Mouse (Mus musculus): Measurements from ENCODE around the gene Hist1h2ad. TPM values are rescaled to one million over a fixed set of nuclear protein-coding genes. Genes with fewer than 3 reads are reported as not detected.
"Not testable (repeated sequence)": the region's sequence is repeated elsewhere in the genome, so short reads cannot be mapped to it uniquely, and the experiment has no call there.

Hist1h2ad gene
- polyA plus RNA-seq, 1 experiment from 2014 or later: 1.3 TPM

DNA sequence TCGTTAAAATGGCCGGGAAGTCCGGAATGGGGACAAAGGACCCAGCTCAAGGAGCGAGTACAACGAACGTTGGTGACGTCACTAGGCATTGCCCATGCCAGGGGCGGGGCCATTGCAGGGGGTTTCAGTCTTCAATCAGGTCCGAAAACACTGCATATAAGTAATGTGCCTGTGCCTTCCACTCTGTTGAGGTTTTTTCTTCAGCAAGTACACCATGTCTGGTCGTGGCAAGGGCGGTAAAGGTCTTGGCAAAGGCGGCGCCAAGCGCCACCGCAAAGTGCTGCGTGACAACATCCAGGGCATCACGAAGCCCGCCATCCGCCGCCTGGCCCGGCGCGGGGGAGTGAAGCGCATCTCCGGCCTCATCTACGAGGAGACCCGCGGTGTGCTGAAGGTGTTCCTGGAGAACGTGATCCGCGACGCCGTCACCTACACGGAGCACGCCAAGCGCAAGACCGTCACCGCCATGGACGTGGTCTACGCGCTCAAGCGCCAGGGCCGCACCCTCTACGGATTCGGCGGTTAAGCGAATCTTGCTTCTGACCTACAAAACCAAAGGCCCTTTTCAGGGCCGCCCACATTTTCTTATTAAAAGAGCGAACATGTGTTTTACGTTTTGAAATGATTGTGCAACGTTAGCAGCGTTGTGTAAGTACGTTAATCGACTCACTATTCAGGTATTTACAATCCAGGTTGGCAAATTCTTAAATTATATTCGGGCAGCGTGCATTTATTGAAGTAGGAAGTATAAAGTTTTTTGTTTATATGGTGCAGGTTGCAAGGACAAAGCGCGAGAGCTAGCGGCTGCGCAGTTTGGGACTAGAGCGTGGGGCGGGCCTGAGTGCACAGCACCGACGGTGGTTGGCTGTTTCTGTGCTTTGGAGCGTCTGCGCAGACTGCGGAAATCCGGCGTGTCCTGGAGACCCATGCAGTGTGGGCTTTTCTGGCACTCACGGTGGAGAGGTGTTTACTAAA is 43.0 kb upstream of the Hist1h2ad start, which contains the start of gene Hist1h4h:
Hist1h4h (plus strand) TSS at position 150 of the 975 bp plus-strand sequence.
- H3K4me1 ChIP-seq (ENCODE audit: control insufficient read depth, insufficient read depth, low read length): peaks cover 12% of the 10 kb centered on the region
- H3K27me3 ChIP-seq (ENCODE audit: control insufficient read depth, insufficient read depth, low read length): no peaks in the 10 kb centered on the region
- peak within 1 kb of the TSS; percentile 65 for H3K4me2 ChIP-seq
- peak within 1 kb of the TSS; percentile 90 for H3K9ac ChIP-seq (ENCODE audit: low read depth, low read length)
- H3K4me3 ChIP-seq (ENCODE audit: low read depth, low read length): peak within 1 kb of the TSS; percentile 57
- ATAC-seq (replicated peaks; ENCODE audit: insufficient number of reproducible peaks, low FRiP score, low TSS enrichment): peak; percentile 81
- under 1% methylated on average over 55 of the region's 70 CpGs for WGBS (ENCODE audit: insufficient replicate concordance)
- H3K36me3 ChIP-seq (ENCODE audit: control insufficient read depth, insufficient read depth, low read length): no peaks in the 10 kb centered on the region
- no peaks in the 10 kb centered on the region for H3K9me3 ChIP-seq (replicated peaks; ENCODE audit: control insufficient read depth, low read length)
- peak within 1 kb of the TSS; percentile 98 for H3K27ac ChIP-seq (ENCODE audit: low read depth, low read length)

DNA sequence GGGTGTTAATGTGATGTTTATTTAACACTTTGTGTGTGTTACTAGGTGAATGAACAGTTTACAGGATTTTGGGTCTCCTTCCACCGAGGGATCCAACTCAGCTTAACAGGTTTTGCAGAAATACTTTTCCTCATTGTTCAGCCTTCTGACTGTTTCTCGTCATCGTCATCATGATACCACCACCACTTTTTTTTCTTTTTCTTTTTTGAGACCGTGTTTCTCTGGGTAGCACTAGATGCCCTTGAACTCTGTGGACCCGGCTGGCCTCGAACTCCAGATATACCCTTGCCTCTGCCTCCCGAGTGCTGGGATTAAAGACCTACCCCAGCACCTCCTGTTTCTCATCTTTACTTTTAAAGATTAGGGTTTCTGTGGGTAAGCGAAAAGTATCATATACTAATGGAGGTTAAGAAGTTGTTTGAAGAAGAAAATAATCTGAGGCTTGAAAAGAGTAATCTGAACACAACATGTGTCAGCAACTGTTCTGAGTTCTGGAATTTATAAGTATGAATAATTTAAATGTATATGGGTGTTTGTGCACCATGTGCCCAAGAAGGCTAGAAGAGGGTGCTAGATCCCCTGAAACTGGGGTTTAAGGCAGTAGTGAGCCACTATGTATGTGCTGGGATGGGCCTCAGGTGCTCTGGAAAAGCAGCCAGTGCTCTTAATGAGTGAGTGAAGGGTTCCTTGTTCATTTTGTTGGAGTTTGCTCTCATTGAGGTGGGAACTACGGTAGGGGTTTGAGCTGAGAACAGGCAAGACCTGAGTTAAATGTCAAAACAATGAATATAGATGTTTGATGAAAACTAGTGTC is 41.7 kb upstream of the Hist1h2ad start:
- peak overlapping the region; percentile 98 for H3K27ac ChIP-seq (ENCODE audit: low read depth, low read length)
- 20% methylated on average over 9 of the region's 9 CpGs for WGBS (ENCODE audit: insufficient replicate concordance)
- H3K9ac ChIP-seq (ENCODE audit: low read depth, low read length): peak overlapping the region; percentile 90
- no peaks in the 10 kb centered on the region for H3K36me3 ChIP-seq (ENCODE audit: control insufficient read depth, insufficient read depth, low read length)
- H3K27me3 ChIP-seq (ENCODE audit: control insufficient read depth, insufficient read depth, low read length): no peaks in the 10 kb centered on the region
- peaks cover 15% of the 10 kb centered on the region for H3K4me1 ChIP-seq (ENCODE audit: control insufficient read depth, insufficient read depth, low read length)
- ATAC-seq (replicated peaks; ENCODE audit: insufficient number of reproducible peaks, low FRiP score, low TSS enrichment): no peak
- H3K4me3 ChIP-seq (ENCODE audit: low read depth, low read length): peak overlapping the region; percentile 57
- H3K4me2 ChIP-seq: peak overlapping the region; percentile 65
- H3K9me3 ChIP-seq (replicated peaks; ENCODE audit: control insufficient read depth, low read length): no peaks in the 10 kb centered on the region

DNA sequence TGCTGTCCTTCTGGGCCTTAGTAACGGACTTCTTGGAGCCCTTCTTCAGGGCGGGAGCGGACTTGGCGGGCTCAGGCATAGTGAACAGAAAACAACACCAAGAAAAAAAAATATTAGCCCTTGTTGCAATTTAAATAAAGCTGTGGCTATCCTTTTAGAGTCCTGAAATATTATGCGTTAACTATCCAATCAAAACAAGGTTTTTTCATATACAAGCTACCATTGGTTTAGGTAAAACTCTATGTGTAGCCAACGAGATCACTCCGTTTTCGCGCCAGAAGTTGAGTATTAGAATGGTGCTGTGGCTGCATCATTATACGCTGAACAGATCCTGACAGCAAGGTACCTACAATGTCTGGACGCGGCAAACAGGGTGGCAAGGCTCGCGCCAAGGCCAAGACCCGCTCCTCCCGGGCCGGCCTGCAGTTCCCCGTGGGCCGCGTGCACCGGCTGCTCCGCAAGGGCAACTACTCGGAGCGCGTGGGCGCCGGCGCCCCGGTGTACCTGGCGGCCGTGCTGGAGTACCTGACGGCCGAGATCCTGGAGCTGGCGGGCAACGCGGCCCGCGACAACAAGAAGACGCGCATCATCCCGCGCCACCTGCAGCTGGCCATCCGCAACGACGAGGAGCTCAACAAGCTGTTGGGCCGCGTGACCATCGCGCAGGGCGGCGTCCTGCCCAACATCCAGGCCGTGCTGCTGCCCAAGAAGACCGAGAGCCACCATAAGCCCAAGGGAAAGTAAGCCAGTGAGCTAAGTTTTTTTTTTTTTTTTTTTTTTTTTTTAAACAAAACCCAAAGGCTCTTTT is 40.4 kb upstream of the Hist1h2ad start, which contains the start of gene Hist1h2af:
Hist1h2af (plus strand) TSS at position 347 of the 808 bp plus-strand sequence.
- H3K4me1 ChIP-seq (ENCODE audit: control insufficient read depth, insufficient read depth, low read length): peaks cover 15% of the 10 kb centered on the region
- not testable (repeated sequence) for H3K9me3 ChIP-seq (replicated peaks; ENCODE audit: control insufficient read depth, low read length); H3K36me3 ChIP-seq (ENCODE audit: control insufficient read depth, insufficient read depth, low read length); H3K27me3 ChIP-seq (ENCODE audit: control insufficient read depth, insufficient read depth, low read length)
- ATAC-seq (replicated peaks; ENCODE audit: insufficient number of reproducible peaks, low FRiP score, low TSS enrichment): peak; percentile 50
- peak within 1 kb of the TSS; percentile 98 for H3K27ac ChIP-seq (ENCODE audit: low read depth, low read length)
- H3K9ac ChIP-seq (ENCODE audit: low read depth, low read length): peak within 1 kb of the TSS; percentile 90
- H3K4me2 ChIP-seq: peak within 1 kb of the TSS; percentile 65
- H3K4me3 ChIP-seq (ENCODE audit: low read depth, low read length): peak within 1 kb of the TSS; percentile 57
- under 1% methylated on average over 28 of the region's 53 CpGs for WGBS (ENCODE audit: insufficient replicate concordance)

DNA sequence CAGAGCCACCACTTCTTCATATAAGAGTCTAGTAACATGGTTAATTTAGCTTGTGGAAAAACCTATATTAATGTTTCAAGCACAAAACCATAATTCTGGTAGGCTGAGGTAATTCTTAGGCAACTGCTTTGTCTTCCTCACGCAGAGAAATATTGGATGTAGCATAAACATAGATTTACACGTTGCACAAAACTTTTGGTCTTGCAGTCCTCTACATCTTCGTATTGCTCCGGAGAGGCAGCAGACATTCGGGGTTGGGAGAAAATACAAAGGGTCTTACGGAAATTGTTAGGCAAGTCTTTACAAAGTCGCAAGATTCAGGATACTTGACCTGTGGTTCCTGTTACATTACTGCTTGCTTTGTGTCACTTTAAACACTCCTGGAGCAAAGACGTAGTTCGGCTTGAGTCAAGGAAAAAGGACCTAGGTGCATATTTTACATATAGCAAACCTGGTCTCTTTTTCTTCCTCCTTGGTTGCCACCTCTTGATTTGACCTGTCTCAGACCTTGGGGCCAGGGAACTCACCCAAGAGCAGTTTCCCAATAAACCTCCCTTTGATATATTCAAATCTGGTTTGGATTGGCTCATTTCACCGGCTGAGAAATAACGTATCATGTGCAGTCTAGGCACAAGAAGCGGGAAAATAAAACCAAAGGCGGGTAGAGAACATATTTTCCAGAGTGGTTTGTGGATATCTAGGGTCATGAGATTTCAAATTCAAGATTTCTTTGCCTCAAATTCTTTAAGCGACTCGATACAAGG is 39.6 kb upstream of the Hist1h2ad start:
- Histone ChIP-seq H3K27me3 (ENCODE audit: control insufficient read depth, insufficient read depth, low read length) (no peaks in the 10 kb centered on the region), H3K9ac (ENCODE audit: low read depth, low read length) (peak overlapping the region; percentile 80), H3K4me3 (ENCODE audit: low read depth, low read length) (peak overlapping the region; percentile 57), H3K4me2 (peak overlapping the region; percentile 65), H3K9me3 (replicated peaks; ENCODE audit: control insufficient read depth, low read length) (no peaks in the 10 kb centered on the region), H3K4me1 (ENCODE audit: control insufficient read depth, insufficient read depth, low read length) (peaks cover 12% of the 10 kb centered on the region), H3K36me3 (ENCODE audit: control insufficient read depth, insufficient read depth, low read length) (no peaks in the 10 kb centered on the region), H3K27ac (ENCODE audit: low read depth, low read length) (peak overlapping the region; percentile 98)
- ATAC-seq (replicated peaks; ENCODE audit: insufficient number of reproducible peaks, low FRiP score, low TSS enrichment): no peak
- WGBS (ENCODE audit: insufficient replicate concordance): 1% methylated on average over 15 of the region's 15 CpGs

DNA sequence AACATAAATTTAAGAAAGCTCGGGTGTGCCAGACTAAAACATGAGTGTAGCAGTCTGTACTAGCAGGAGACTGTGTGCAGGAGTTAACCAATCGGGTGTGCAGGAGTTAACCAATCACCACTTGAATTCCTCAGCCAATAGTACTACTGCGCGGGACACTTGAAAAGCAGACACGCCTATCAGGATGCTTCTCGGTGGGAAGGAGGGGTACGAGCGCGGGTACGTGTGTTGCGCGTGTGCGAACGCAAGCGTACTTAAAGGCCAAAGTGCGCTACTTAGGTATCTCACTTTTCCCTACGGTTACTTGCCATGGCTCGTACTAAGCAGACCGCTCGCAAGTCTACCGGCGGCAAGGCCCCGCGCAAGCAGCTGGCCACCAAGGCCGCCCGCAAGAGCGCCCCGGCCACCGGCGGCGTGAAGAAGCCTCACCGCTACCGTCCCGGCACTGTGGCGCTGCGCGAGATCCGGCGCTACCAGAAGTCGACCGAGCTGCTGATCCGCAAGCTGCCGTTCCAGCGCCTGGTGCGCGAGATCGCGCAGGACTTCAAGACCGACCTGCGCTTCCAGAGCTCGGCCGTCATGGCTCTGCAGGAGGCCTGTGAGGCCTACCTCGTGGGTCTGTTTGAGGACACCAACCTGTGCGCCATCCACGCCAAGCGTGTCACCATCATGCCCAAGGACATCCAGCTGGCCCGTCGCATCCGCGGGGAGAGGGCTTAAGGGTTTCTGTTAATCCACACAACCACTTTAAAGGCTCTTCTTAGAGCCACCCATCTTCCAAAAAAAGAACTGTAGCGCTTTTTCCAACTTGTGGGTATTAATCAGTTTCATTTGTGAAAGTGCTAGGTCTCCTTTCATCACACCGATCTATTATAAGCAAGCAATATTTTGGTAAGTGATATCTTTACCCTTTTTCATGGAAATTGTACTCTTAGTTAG is 38.8 kb upstream of the Hist1h2ad start, which contains the start of gene Hist1h3g:
Hist1h3g (plus strand) TSS at position 286 of the 939 bp plus-strand sequence.
- 1% methylated on average over 51 of the region's 62 CpGs for WGBS (ENCODE audit: insufficient replicate concordance)
- peak within 1 kb of the TSS; percentile 80 for H3K9ac ChIP-seq (ENCODE audit: low read depth, low read length)
- H3K27me3 ChIP-seq (ENCODE audit: control insufficient read depth, insufficient read depth, low read length); H3K36me3 ChIP-seq (ENCODE audit: control insufficient read depth, insufficient read depth, low read length); H3K9me3 ChIP-seq (replicated peaks; ENCODE audit: control insufficient read depth, low read length): not testable (repeated sequence)
- peak within 1 kb of the TSS; percentile 65 for H3K4me2 ChIP-seq
- peak within 1 kb of the TSS; percentile 57 for H3K4me3 ChIP-seq (ENCODE audit: low read depth, low read length)
- peaks cover 12% of the 10 kb centered on the region for H3K4me1 ChIP-seq (ENCODE audit: control insufficient read depth, insufficient read depth, low read length)
- H3K27ac ChIP-seq (ENCODE audit: low read depth, low read length): peak within 1 kb of the TSS; percentile 98
- ATAC-seq (replicated peaks; ENCODE audit: insufficient number of reproducible peaks, low FRiP score, low TSS enrichment): peak; percentile 89

DNA sequence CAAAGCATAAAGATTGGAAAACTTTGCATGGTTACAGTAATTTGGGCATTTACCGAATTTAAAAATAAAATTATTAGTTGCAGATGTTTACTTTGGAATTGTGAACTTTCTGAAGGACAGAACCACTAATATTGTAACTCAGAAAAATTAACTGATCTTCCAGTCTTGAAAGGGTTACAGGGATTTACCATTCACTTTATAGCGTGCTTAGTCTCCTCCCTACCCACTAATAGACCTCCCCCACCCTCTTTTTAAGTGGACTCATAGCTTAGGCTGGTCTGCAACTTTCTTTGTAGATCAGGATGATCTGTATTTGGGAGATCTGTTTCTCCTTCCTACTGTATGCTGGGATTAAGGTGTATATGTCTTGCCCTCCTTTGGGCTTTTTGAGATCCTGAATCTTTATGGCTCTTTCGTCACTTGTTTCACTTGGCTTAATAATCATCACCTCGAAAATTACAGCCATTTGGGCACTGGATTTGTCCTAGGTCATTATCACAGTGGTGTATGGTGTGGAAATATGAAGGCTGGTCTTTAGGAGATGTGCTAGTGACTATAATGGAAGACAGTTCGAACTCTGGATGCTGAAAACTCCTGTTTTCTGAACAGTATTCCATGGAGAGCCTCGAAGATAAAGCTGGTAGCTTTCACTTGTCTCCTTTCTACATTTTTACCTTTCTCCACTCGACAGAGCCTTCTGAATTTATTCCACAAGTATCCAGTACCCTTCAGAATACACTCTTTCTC is 37.9 kb upstream of the Hist1h2ad start:
- H3K36me3 ChIP-seq (ENCODE audit: control insufficient read depth, insufficient read depth, low read length): no peaks in the 10 kb centered on the region
- peak overlapping the region; percentile 66 for H3K9ac ChIP-seq (ENCODE audit: low read depth, low read length)
- H3K9me3 ChIP-seq (replicated peaks; ENCODE audit: control insufficient read depth, low read length): no peaks in the 10 kb centered on the region
- peak overlapping the region; percentile 57 for H3K4me3 ChIP-seq (ENCODE audit: low read depth, low read length)
- peaks cover 12% of the 10 kb centered on the region for H3K4me1 ChIP-seq (ENCODE audit: control insufficient read depth, insufficient read depth, low read length)
- peak overlapping the region; percentile 65 for H3K4me2 ChIP-seq
- ATAC-seq (replicated peaks; ENCODE audit: insufficient number of reproducible peaks, low FRiP score, low TSS enrichment): no peak
- peak overlapping the region; percentile 98 for H3K27ac ChIP-seq (ENCODE audit: low read depth, low read length)
- H3K27me3 ChIP-seq (ENCODE audit: control insufficient read depth, insufficient read depth, low read length): no peaks in the 10 kb centered on the region
- WGBS (ENCODE audit: insufficient replicate concordance): 23% methylated on average over 7 of the region's 7 CpGs
